Mouse (Mus musculus) urinary bladder, postnatal 14 days (tissue): ENCODE results near the gene Fbxl15.

Experiments used
- DNase-seq: peaks from one replicate; pipeline ENCODE4 v3.0.0; 2021; ENCODE audit warnings: low spot score

The Fbxl15 gene

GRCm38 (mm10) chr19:46347936-46348668 is 20.1 kb downstream of the Fbxl15 start:
- no peak for DNase-seq

DNA sequence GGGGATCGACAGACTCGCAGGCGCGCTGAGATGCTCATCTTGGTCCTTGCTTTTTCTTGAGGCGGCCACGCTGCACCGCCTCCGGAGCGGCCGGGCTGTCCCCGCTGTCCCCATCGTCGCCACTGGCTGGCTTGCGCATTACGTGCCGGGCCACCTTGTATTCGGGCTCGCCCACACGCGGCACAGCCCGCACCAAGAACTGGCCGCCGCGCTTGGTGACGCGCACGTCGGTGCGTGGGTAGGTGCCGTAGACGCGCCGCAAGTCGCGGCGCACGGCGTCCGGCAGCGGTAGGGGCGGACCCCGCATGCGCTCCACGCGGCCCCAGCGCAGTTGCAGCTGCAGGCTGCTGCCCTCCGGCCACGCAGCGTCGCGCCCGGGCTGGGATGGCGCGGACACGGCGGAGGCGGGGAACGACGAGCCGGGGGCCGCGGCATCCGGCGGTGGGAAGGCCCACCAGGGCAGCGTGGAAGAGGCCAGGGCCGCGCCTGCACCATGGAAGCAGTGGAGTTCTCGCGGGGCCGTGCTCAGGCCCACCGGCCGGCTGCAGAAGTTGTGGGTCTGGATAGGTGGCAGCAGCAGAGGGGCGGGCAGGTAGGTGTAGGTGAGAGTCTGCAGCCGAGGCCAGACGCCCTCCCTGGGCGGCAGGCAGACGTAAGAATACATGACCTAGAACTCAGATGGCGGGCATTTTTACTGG is 20.9 kb downstream of the Fbxl15 start:
- peak; percentile 81 for DNase-seq

DNA sequence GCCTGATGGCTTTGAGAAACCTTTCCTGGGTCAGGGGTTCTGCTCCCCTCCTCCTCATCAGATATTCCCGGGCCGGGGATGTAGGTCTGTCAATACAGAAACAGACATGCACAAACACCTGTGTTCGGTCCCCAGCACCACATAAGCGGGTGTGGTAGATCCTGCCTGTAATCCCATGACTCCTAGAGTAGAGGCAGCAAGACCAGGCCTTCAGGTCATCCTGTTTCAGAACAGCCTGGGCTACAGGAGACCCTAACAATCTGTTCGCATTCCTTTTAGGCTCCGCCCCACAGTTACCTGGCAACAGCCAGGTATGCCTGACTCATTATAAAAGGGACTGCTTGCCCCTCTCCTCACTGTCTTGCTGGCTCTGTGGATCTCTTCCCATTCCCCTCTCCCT is 21.6 kb downstream of the Fbxl15 start:
- DNase-seq = no peak

GRCm38 (mm10) chr19:46350168-46350932 is 22.4 kb downstream of the Fbxl15 start, which contains the start of gene 2310034G01Rik:
Gene 2310034G01Rik (minus strand): TSS chr19:46350302.
- no peak for DNase-seq

- peak; percentile 89 for DNase-seq
Observed at GRCm38 (mm10) chr19:46356701-46357138, 28.7 kb downstream of the Fbxl15 start.

DNA sequence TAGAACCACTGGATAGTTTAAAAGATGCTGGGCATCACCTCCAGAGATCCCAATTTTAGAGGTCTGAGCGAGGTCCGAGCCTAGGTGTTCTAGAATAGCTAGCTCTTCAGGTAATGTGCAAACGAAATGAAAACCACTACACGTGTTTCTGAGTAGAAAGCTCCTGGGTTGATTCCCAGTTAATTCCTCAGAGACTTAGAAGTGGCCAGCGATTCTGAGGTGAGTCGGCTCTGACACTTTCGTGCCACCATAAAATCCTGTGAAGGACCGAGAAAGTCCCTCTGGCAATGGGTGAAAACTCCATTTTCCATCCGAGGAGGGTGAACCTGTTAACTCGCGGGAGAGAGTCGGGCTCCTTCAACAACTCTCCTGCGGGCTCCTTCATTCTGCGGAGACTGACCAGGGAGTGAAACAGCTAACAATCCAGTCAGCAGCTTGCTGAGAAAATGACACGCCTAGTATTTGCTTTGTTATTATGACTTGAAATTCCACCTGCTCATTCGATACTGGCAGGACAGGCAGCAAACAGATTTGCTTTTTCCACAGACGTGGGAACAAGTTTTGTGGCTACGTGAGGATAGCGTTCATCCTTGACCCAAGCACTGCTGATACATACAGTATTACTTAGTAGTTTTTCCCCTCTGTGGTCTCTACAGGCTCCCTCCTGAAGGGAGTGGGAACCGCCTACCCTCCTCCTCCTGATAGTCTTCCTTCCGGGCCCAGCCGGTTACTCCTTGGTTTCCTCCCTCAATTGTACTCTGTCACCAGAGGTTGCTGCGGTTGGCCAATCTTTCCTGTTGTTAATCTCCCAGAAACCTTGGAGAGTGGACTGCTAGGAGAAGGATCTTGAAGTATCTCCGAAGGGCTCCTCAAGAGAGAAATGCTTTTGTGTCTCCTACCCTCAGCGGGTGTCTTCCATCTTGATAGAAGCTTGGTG is 29.6 kb downstream of the Fbxl15 start:
- no peak for DNase-seq

DNA sequence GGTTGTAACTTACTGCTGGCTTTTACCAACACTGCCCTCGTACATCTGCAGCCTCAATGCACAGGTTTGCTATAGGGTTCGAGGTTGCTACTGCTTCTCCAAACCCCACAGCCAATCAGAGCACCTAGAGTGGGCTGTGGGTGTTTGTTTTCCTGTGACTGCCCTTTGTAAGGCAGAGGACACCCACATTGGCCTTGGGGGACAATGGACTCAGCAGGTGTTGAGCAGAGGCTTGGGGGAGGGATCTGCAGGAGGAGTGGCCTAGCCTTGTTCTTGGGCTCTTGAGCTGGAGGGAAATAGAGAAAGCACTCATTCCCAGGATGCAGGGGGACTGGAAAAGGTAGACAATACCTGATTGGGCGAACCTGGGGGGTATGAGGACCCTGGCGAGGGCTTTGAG is 30.4 kb downstream of the Fbxl15 start:
- no peak for DNase-seq

GRCm38 (mm10) chr19:46362104-46362503 is 34.1 kb downstream of the Fbxl15 start:
- no peak for DNase-seq

DNA sequence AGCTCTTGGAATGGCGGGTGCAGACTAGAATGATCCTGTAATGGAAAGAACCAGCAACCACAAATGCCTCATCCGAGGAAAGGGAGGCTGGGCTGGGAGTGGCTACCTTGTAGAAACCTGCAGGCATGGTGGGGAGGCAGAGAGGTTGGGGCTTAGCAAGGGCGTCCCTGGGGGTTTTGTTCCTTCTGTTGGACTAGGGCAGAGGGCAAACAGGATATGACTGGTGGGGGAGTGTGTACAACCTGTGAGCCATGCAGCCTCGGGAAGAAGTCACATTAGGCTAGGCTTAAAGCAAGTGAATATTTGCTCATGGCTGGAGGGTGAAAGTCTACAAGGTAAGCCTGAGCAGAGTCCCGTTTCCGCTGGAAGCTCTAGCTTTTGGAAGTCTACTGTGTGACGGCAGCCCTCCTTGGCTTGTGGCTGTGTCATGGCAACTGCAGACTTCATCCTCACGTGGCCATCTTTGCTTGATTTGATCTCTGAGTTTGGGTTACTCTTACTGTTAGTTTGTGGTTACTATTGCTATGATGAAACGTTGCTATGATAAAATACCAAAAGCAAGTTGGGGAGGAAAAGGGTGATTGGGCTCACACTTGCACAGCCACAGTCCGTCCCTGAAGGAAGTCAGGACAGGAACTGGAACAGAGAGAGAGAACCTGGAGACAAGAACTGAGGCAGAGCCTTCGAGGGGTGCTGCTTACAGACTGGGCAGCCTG is 35.5 kb downstream of the Fbxl15 start:
- no peak for DNase-seq

DNA sequence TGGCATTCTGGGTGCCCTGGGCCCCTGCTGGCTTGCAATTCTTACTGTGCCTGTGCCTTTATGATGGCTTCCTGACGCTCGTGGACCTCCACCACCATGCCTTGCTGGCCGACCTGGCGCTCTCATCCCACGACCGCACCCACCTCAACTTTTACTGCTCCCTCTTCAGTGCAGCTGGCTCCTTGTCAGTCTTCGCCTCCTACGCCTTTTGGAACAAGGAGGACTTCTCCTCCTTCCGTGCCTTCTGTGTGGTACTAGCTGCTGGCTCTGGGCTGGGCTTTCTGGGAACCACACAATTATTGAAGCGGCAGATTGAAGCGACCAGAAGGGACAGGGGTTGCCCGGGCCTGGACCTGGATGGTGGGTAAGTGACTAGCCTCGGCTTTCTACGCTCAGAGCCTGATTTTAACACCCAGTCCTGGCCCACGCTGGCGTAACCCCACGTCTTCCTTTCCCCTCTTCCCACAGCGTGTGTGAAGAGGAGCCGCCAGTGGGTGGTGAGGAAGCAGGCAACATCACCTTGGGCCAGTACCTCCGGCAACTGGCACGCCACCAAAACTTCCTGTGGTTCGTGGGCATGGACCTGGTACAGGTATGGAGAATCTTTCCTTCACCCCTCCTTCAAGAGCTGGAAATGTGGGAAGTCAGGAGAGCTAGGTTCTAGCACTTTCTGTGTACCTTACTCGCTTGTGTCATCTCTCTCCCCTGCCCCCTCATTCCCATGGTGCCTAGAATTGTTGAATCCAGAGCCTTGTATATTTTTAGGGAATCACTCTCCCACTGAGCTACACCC is 40.0 kb downstream of the Fbxl15 start:
- no peak for DNase-seq

GRCm38 (mm10) chr19:46369204-46369603 is 41.2 kb downstream of the Fbxl15 start:
- DNase-seq = peak; percentile 68

DNA sequence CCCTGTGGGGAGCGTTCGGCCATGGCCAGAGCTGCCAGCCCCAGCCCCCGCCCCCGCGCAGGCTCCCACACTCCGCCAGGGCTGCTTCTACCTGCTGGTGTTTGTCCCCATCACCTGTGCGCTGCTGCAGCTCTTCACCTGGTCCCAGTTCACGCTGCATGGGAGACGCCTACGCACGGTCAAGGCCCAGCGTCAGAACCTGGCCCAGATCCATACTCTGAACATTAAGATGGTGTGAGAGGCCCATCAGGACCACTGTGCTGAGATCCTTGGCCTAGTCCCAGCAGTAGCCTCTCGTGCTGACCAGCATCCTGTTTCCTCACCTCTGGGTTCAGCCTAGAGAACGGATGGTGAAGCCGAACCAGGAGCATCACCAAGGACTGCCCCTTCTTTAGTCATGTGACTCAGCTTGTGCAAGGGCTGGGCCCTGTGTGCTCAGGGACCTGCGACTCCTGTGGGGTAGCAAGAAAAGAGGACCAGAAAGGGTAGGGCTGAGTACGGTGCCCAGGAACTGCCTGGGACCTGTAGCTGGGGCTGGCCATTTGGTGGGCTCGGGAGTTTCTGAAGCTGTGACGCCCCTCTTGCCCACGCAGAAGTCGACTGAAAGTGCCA is 46.6 kb downstream of the Fbxl15 start:
- no peak for DNase-seq

GRCm38 (mm10) chr19:46375489-46375888 is 47.5 kb downstream of the Fbxl15 start:
- DNase-seq = no peak

GRCm38 (mm10) chr19:46375891-46376290 is 47.9 kb downstream of the Fbxl15 start:
- no peak for DNase-seq
